Mouse (Mus musculus): Measurements from ENCODE around the gene Pomt1.
"Not testable (repeated sequence)": the region's sequence is repeated elsewhere in the genome, so short reads cannot be mapped to it uniquely, and the experiment has no call there.

The Pomt1 gene

GRCm38 (mm10) chr2:32287334-32287840 is 51.0 kb downstream of the Pomt1 start, which contains the start of gene Golga2:
Gene Golga2 (plus strand): TSS chr2:32287384.
- no peak for DNase-seq

GRCm38 (mm10) chr2:32287923-32288367 is 51.6 kb downstream of the Pomt1 start, which contains the start of gene Swi5:
Gene Swi5 (minus strand): TSS chr2:32288075.
- DNase-seq, result peak; percentile 100

- no peak for DNase-seq
These were observed 52.1 kb downstream of the Pomt1 start for GRCm38 (mm10) chr2:32288371-32288931.

GRCm38 (mm10) chr2:32289578-32289977 is 53.2 kb downstream of the Pomt1 start:
- DNase-seq, result no peak

- no peak for DNase-seq
These were observed 58.0 kb downstream of the Pomt1 start for GRCm38 (mm10) chr2:32294348-32294747.

- no peak for DNase-seq
These were observed 58.9 kb downstream of the Pomt1 start for GRCm38 (mm10) chr2:32295285-32295684.

- not testable (repeated sequence) for DNase-seq
These were observed 59.5 kb downstream of the Pomt1 start for GRCm38 (mm10) chr2:32295842-32296241.

- DNase-seq, result no peak
These were observed 63.1 kb downstream of the Pomt1 start for GRCm38 (mm10) chr2:32299469-32299868.

GRCm38 (mm10) chr2:32302952-32303351 is 66.6 kb downstream of the Pomt1 start:
- no peak for DNase-seq

- DNase-seq, result no peak
These were observed 67.9 kb downstream of the Pomt1 start for GRCm38 (mm10) chr2:32304145-32304832.

Measured in right cerebral cortex, postnatal 4 days (tissue).